Mouse (Mus musculus): ENCODE measurements around the gene Arl8a. TPM values are rescaled to one million over a fixed set of nuclear protein-coding genes. Genes with fewer than 3 reads are reported as not detected.
A peak's percentile ranks its signal among the peaks of the same experiment; 100 is the strongest.

Gene Arl8a
- polyA plus RNA-seq, 1 experiment from 2014 or later, result 21.4 TPM

DNA sequence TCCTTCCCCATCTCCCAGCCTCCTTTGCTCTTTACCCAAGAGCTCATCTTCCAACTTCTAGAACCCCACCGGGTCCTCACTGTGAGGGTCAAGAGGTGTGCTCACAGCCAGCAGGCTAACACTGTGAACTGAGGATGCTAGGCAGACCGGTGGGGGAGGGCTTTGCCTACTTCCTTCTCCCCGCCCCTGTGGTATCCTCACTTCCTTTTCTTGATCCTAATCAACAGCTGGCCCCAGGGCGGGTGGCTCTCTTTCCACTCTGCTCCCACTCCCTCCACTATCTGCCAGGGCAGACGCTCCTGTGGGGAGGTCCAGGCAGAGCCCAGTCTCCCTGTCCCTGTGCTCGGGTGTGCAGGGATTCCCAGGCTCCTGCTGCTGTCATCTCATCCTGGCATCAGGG lies 15.6 kb upstream of the Arl8a start:
- H3K9ac ChIP-seq (ENCODE audit: low read depth, low read length), result 0 out of 2 replicates have a peak overlapping the region, but pooled peaks have one; percentile 10
- H3K27ac ChIP-seq (ENCODE audit: low read length), result no peak overlapping the region; the same call in 1 of the 2 replicates
- 0 out of 2 replicates have a peak, but pooled peaks cover 7% of the 10 kb centered on the region for H3K4me1 ChIP-seq (ENCODE audit: control insufficient read depth, insufficient read depth, low read length)
- 25% methylated on average over 6 of the region's 6 CpGs for WGBS
- ATAC-seq, result no peak
- no peaks in the 10 kb centered on the region for H3K9me3 ChIP-seq (ENCODE audit: control insufficient read depth, low read length)
- H3K27me3 ChIP-seq (replicated peaks; ENCODE audit: control insufficient read depth, insufficient read depth, low read length), result peaks cover 5% of the 10 kb centered on the region; the same call in 1 of the 2 replicates
- no peak overlapping the region for H3K4me2 ChIP-seq (ENCODE audit: low read depth, low read length)
- H3K4me3 ChIP-seq (ENCODE audit: low read length), result no peak overlapping the region
- no peaks in the 10 kb centered on the region for H3K36me3 ChIP-seq (ENCODE audit: control insufficient read depth, insufficient read depth, low read length)

- no peak for ATAC-seq
- 0 out of 2 replicates have a peak, but pooled peaks cover 7% of the 10 kb centered on the region for H3K4me1 ChIP-seq (ENCODE audit: control insufficient read depth, insufficient read depth, low read length)
- no peaks in the 10 kb centered on the region for H3K9me3 ChIP-seq (ENCODE audit: control insufficient read depth, low read length)
- H3K27ac ChIP-seq (ENCODE audit: low read length), result no peak overlapping the region; the same call in 1 of the 2 replicates
- H3K4me3 ChIP-seq (ENCODE audit: low read length), result no peak overlapping the region
- no peaks in the 10 kb centered on the region for H3K36me3 ChIP-seq (ENCODE audit: control insufficient read depth, insufficient read depth, low read length)
- peaks cover 5% of the 10 kb centered on the region; the same call in 1 of the 2 replicates for H3K27me3 ChIP-seq (replicated peaks; ENCODE audit: control insufficient read depth, insufficient read depth, low read length)
- peak overlapping the region; percentile 10; the same call in 1 of the 2 replicates for H3K9ac ChIP-seq (ENCODE audit: low read depth, low read length)
- no peak overlapping the region for H3K4me2 ChIP-seq (ENCODE audit: low read depth, low read length)
- WGBS, result 38% methylated on average over 8 of the region's 8 CpGs
Measured at GRCm38 (mm10) chr1:135131560-135131959, 15.1 kb upstream of the Arl8a start.

DNA sequence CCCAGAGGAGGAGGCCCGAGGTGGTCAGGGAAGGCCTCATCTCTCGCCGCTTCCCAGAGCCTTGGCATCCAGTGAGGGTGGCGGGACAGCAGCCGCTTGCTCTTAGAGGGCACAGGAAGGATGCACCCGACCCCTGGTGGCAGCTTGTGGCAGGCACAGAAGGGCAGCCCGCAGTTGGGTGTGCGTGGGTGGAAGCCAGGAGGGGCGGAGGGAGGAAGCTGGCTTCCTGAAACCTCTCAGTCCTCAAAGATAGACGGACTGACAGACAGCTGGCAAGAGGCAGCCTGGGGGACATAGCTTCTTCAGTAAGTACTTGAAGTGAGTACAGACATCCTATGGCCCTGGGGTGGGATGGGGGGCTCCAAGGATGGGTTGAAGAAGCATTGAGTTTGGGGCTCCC lies 14.2 kb upstream of the Arl8a start, which contains the start of gene Ptpn7:
Gene Ptpn7 (plus strand): TSS at position 228 of the 400 bp plus-strand sequence.
- 0 out of 2 replicates have a peak, but pooled peaks cover 7% of the 10 kb centered on the region for H3K4me1 ChIP-seq (ENCODE audit: control insufficient read depth, insufficient read depth, low read length)

DNA sequence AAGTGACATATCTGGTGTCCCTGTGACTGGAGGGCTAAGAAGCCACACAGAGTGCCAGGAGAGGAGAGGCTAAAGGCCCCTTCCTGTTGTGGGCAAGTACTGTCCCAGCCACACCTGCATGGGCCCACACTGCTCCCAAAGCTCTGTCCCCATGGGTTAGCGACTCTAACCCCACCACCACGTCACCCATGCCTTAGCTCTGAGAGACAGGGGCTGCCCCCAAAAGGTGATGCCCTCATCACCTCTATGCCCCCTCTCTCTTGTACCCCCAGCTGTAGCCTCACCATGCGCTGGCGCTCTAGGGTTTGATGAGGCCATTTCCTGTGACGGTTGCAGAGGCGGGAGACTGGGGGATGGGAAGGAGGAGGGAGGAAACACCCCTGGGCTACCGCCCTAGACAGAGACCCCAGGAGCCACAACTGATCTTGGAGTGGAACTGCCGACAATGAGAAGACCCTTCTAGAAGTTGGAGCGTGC lies 13.7 kb upstream of the Arl8a start:
- Histone ChIP-seq H3K4me2 (ENCODE audit: low read depth, low read length) (no peak overlapping the region), H3K9me3 (ENCODE audit: control insufficient read depth, low read length) (no peaks in the 10 kb centered on the region), H3K9ac (ENCODE audit: low read depth, low read length) (no peak overlapping the region), H3K27me3 (replicated peaks; ENCODE audit: control insufficient read depth, insufficient read depth, low read length) (peaks cover 5% of the 10 kb centered on the region; the same call in 1 of the 2 replicates), H3K4me1 (ENCODE audit: control insufficient read depth, insufficient read depth, low read length) (0 out of 2 replicates have a peak, but pooled peaks cover 7% of the 10 kb centered on the region), H3K36me3 (ENCODE audit: control insufficient read depth, insufficient read depth, low read length) (no peaks in the 10 kb centered on the region), H3K4me3 (ENCODE audit: low read length) (no peak overlapping the region), H3K27ac (ENCODE audit: low read length) (no peak overlapping the region)
- WGBS, result 82% methylated on average over 9 of the region's 9 CpGs
- no peak for ATAC-seq

More for the DNA sequence above, 14.2 kb upstream of the Arl8a start, which contains the start of gene Ptpn7:
- Histone ChIP-seq H3K27ac (ENCODE audit: low read length) (peak within 1 kb of the TSS; percentile 13; the same call in 1 of the 2 replicates), H3K27me3 (replicated peaks; ENCODE audit: control insufficient read depth, insufficient read depth, low read length) (peaks cover 5% of the 10 kb centered on the region; the same call in 1 of the 2 replicates), H3K9ac (ENCODE audit: low read depth, low read length) (peak within 1 kb of the TSS; percentile 10; the same call in 1 of the 2 replicates), H3K9me3 (ENCODE audit: control insufficient read depth, low read length) (no peaks in the 10 kb centered on the region), H3K36me3 (ENCODE audit: control insufficient read depth, insufficient read depth, low read length) (no peaks in the 10 kb centered on the region), H3K4me2 (ENCODE audit: low read depth, low read length) (no peak within 1 kb of the TSS), H3K4me3 (ENCODE audit: low read length) (no peak within 1 kb of the TSS)
- WGBS, result 42% methylated on average over 10 of the region's 10 CpGs
- peak; percentile 59; the same call in 1 of the 2 replicates for ATAC-seq

GRCm38 (mm10) chr1:135133678-135134435 lies 12.8 kb upstream of the Arl8a start:
- WGBS, result 77% methylated on average over 10 of the region's 10 CpGs
- Histone ChIP-seq H3K27ac (ENCODE audit: low read length) (no peak overlapping the region), H3K4me3 (ENCODE audit: low read length) (no peak overlapping the region), H3K27me3 (replicated peaks; ENCODE audit: control insufficient read depth, insufficient read depth, low read length) (peaks cover 5% of the 10 kb centered on the region; the same call in 1 of the 2 replicates), H3K36me3 (ENCODE audit: control insufficient read depth, insufficient read depth, low read length) (no peaks in the 10 kb centered on the region), H3K9me3 (ENCODE audit: control insufficient read depth, low read length) (no peaks in the 10 kb centered on the region), H3K4me2 (ENCODE audit: low read depth, low read length) (no peak overlapping the region), H3K4me1 (ENCODE audit: control insufficient read depth, insufficient read depth, low read length) (0 out of 2 replicates have a peak, but pooled peaks cover 7% of the 10 kb centered on the region), H3K9ac (ENCODE audit: low read depth, low read length) (no peak overlapping the region)
- ATAC-seq, result no peak

- Histone ChIP-seq H3K4me1 (ENCODE audit: control insufficient read depth, insufficient read depth, low read length) (0 out of 2 replicates have a peak, but pooled peaks cover 7% of the 10 kb centered on the region), H3K9me3 (ENCODE audit: control insufficient read depth, low read length) (no peaks in the 10 kb centered on the region), H3K4me3 (ENCODE audit: low read length) (no peak overlapping the region), H3K9ac (ENCODE audit: low read depth, low read length) (no peak overlapping the region), H3K27ac (ENCODE audit: low read length) (no peak overlapping the region), H3K36me3 (ENCODE audit: control insufficient read depth, insufficient read depth, low read length) (no peaks in the 10 kb centered on the region), H3K27me3 (replicated peaks; ENCODE audit: control insufficient read depth, insufficient read depth, low read length) (no peaks in the 10 kb centered on the region), H3K4me2 (ENCODE audit: low read depth, low read length) (no peak overlapping the region)
- ATAC-seq, result no peak
- 89% methylated on average over 8 of the region's 8 CpGs for WGBS
Measured at GRCm38 (mm10) chr1:135135111-135135787, 11.4 kb upstream of the Arl8a start.

- H3K4me3 ChIP-seq (ENCODE audit: low read length), result no peak overlapping the region
- no peaks in the 10 kb centered on the region for H3K9me3 ChIP-seq (ENCODE audit: control insufficient read depth, low read length)
- WGBS, result 6% methylated on average over 1 of the region's 1 CpGs
- H3K4me2 ChIP-seq (ENCODE audit: low read depth, low read length), result no peak overlapping the region
- H3K27me3 ChIP-seq (replicated peaks; ENCODE audit: control insufficient read depth, insufficient read depth, low read length), result no peaks in the 10 kb centered on the region
- no peaks in the 10 kb centered on the region for H3K36me3 ChIP-seq (ENCODE audit: control insufficient read depth, insufficient read depth, low read length)
- H3K4me1 ChIP-seq (ENCODE audit: control insufficient read depth, insufficient read depth, low read length), result 0 out of 2 replicates have a peak, but pooled peaks cover 2% of the 10 kb centered on the region
- no peak overlapping the region for H3K9ac ChIP-seq (ENCODE audit: low read depth, low read length)
- no peak for ATAC-seq
- H3K27ac ChIP-seq (ENCODE audit: low read length), result no peak overlapping the region
Measured at GRCm38 (mm10) chr1:135136500-135136899, 10.1 kb upstream of the Arl8a start.

DNA sequence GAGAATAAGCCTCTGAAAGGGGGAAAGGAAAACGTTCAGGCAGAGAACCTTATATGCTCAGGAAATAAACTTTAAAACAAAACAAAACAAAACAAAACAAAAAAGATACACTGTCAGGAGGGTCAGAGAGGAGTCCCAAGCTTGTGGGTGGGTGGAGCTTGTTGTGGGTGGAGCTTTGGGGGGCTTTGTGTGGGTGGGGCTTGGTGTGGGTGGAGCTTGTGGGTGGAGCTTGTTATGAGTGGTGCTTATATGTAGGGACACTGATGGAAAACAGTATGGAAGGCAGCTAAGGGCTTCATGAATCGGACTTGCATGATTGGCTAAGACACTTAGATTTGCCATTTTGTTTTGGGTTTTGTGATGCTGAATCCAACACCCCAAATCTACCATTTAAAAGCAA lies 6.7 kb upstream of the Arl8a start:
- no peaks in the 10 kb centered on the region for H3K27me3 ChIP-seq (replicated peaks; ENCODE audit: control insufficient read depth, insufficient read depth, low read length)
- H3K4me1 ChIP-seq (ENCODE audit: control insufficient read depth, insufficient read depth, low read length), result no peaks in the 10 kb centered on the region
- H3K27ac ChIP-seq (ENCODE audit: low read length), result no peak overlapping the region
- no peak for ATAC-seq
- no peak overlapping the region for H3K4me3 ChIP-seq (ENCODE audit: low read length)
- no peak overlapping the region for H3K4me2 ChIP-seq (ENCODE audit: low read depth, low read length)
- 73% methylated on average over 2 of the region's 2 CpGs for WGBS
- H3K36me3 ChIP-seq (ENCODE audit: control insufficient read depth, insufficient read depth, low read length), result no peaks in the 10 kb centered on the region
- no peaks in the 10 kb centered on the region for H3K9me3 ChIP-seq (ENCODE audit: control insufficient read depth, low read length)
- H3K9ac ChIP-seq (ENCODE audit: low read depth, low read length), result no peak overlapping the region

DNA sequence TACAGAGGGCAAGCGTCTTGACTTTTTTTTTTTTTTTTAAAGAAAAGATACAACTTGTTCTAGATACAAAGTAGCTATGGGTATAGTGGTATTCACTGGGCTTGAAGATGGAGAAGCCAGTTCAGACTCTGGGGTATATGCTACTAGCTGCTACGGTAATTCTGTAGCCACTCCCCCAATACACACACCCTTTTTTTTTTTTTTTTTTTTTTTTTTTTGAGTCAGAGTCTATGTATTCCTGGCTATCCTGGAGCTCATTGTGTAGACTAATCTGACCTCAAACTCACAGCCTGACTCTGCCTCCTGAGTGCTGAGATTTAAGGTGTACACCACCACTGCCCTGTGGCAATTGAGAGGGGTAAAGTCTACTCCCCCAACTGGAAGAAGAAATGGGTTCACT lies 4.2 kb upstream of the Arl8a start:
- WGBS, result 57% methylated on average over 2 of the region's 2 CpGs
- Histone ChIP-seq H3K36me3 (ENCODE audit: control insufficient read depth, insufficient read depth, low read length) (no peaks in the 10 kb centered on the region), H3K9me3 (ENCODE audit: control insufficient read depth, low read length) (no peaks in the 10 kb centered on the region), H3K4me3 (ENCODE audit: low read length) (no peak overlapping the region), H3K4me1 (ENCODE audit: control insufficient read depth, insufficient read depth, low read length) (peaks cover 5% of the 10 kb centered on the region), H3K9ac (ENCODE audit: low read depth, low read length) (no peak overlapping the region), H3K4me2 (ENCODE audit: low read depth, low read length) (no peak overlapping the region), H3K27me3 (replicated peaks; ENCODE audit: control insufficient read depth, insufficient read depth, low read length) (peaks cover 4% of the 10 kb centered on the region; the same call in 1 of the 2 replicates), H3K27ac (ENCODE audit: low read length) (no peak overlapping the region)
- no peak for ATAC-seq
